Mouse (Mus musculus) embryonic fibroblast, embryonic 13.5 days (primary cell): ENCODE measurements around the gene Stxbp3.

ENCODE experiments used
- CTCF ChIP-seq: IDR thresholded peaks from 2 replicates; pipeline ENCODE4 v1.5.1; 2011; ENCODE audit warnings: mild to moderate bottlenecking, control low read depth, low read length, moderate library complexity, borderline replicate concordance; ENCODE audit not compliant: insufficient read depth
- POLR2A ChIP-seq: IDR thresholded peaks from 2 replicates; pipeline ENCODE4 v1.6.1; 2011; ENCODE audit warnings: low read depth, mild to moderate bottlenecking, control low read depth, low read length, moderate library complexity

DNA sequence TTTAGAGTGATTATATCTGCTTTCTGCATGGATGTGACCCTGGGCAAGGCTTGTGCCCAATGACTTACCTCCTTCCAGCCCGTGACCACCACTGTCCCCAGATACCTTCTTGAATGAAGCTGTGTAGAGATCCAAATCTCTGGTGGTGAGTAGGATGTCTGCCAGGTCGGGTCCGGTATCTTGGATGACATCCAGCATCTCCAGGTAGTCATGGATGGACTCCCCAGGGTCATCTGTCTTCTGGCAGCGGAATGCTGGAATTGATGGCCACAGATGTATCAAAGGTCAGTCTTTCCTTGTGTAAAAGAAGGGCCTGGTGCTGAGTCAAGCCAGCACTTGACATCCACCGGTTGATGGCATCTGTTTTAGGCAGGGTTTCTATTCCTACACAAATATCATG lies 4.2 kb upstream of the Stxbp3 start:
- TF ChIP-seq CTCF (no peak), POLR2A (no peak)
